ENCODE assay signal across 14 mouse cellular contexts in genomic region chr4:125809446-125810108, GRCm38 (mm10).
A peak's percentile ranks its signal among the peaks of the same experiment; 100 is the strongest.
DNase-seq lines count a peak whose midpoint lies in the region; ATAC-seq and TF ChIP-seq lines count a peak whose summit lies in the region.
"Had no signal": no experiment of that assay in that cellular context is flagged by ENCODE, and none has a peak within 500 bp of the region (broad histone marks: within the 10 kb centered on the region; RNA-seq: fewer than 3 reads in every experiment).

No protein-coding gene starts in this region.

- H3K4me2 ChIP-seq in kidney, embryonic 15.5 days = no peak overlapping the region
- H3K4me2 ChIP-seq in midbrain, postnatal 0 days (ENCODE audit: low read depth, low read length, poor library complexity, severe bottlenecking) = no peak overlapping the region

- TF ChIP-seq CTCF in midbrain, postnatal 0 days (IDR thresholded peaks at IDR 0.05) = no peak

- H3K4me3 ChIP-seq in kidney, embryonic 15.5 days (replicated peaks) = no peak overlapping the region
- no peak overlapping the region for H3K4me3 ChIP-seq in midbrain, postnatal 0 days (ENCODE audit: low read depth, low read length)

- H3K27ac ChIP-seq in kidney, embryonic 15.5 days = no peak overlapping the region
- no peak overlapping the region for H3K27ac ChIP-seq in midbrain, postnatal 0 days (ENCODE audit: low read depth, low read length)

- DNase-seq in kidney, postnatal 25 days = no peak
- peak; percentile 27 for DNase-seq in embryo, embryonic 11 days
- DNase-seq in forelimb bud, embryonic 11.5 days (ENCODE audit: low read depth, low spot score) = peak; percentile 31
- peak; percentile 46 for DNase-seq in midbrain, postnatal 0 days (ENCODE audit: low spot score)
- DNase-seq in spleen, postnatal 14 days (ENCODE audit: low spot score in 2 of 2) = no peak
- DNase-seq in right cerebral cortex, adult 18-20 months = no peak
- DNase-seq: adrenal gland, adult 2 months; cerebellum, adult 18-20 months; kidney, adult 2 months; liver; lung, adult 18-20 months; lung, postnatal 4 days; thymus, postnatal 4 days had no signal

- H3K4me1 ChIP-seq in kidney, embryonic 15.5 days = peaks cover 10% of the 10 kb centered on the region
- no peaks in the 10 kb centered on the region for H3K4me1 ChIP-seq in midbrain, postnatal 0 days (ENCODE audit: insufficient read depth, low read length)

- peak; percentile 74 for ATAC-seq in kidney, embryonic 15.5 days (replicated peaks; ENCODE audit: low FRiP score)
- ATAC-seq in midbrain, postnatal 0 days (ENCODE audit: low FRiP score) = 0 out of 2 replicates have a peak, but pooled peaks have one; percentile 34

- no peaks in the 10 kb centered on the region for H3K9me3 ChIP-seq in kidney, embryonic 15.5 days (replicated peaks)
- H3K9me3 ChIP-seq in midbrain, postnatal 0 days (ENCODE audit: low read length) = no peaks in the 10 kb centered on the region

- H3K9ac ChIP-seq in kidney, embryonic 15.5 days = no peak overlapping the region
- no peak overlapping the region for H3K9ac ChIP-seq in midbrain, postnatal 0 days (replicated peaks; ENCODE audit: low read length, poor library complexity, severe bottlenecking)

- WGBS in kidney, embryonic 15.5 days = 10% methylated on average over 9 of the region's 9 CpGs
- WGBS in midbrain, postnatal 0 days = 18% methylated on average over 8 of the region's 9 CpGs

- H3K27me3 ChIP-seq in kidney, embryonic 15.5 days = peaks cover 6% of the 10 kb centered on the region; the same call in 1 of the 2 replicates
- no peaks in the 10 kb centered on the region for H3K27me3 ChIP-seq in midbrain, postnatal 0 days (ENCODE audit: insufficient read depth, low read length)

- H3K36me3 ChIP-seq in kidney, embryonic 15.5 days = no peaks in the 10 kb centered on the region
- no peaks in the 10 kb centered on the region for H3K36me3 ChIP-seq in midbrain, postnatal 0 days (ENCODE audit: insufficient read depth, low read length)

Comparison
In these comparisons a context has a peak if more than half of its experiments do, and no peak if none do; other contexts are left out.
1. DNase-seq: peak in embryo, embryonic 11 days (single experiment), forelimb bud, embryonic 11.5 days (single experiment) and midbrain, postnatal 0 days (single experiment); none in kidney, postnatal 25 days (0 of 2), spleen, postnatal 14 days (0 of 2) and right cerebral cortex, adult 18-20 months (single experiment).